Mouse (Mus musculus): ENCODE measurements around the gene Adcy5. TPM values are rescaled to one million over a fixed set of nuclear protein-coding genes. Genes with fewer than 3 reads are reported as not detected.

Gene Adcy5
- total and polyA plus RNA-seq, 3 experiments: 0.05 TPM; not detected in 2

- no peaks in the 10 kb centered on the region; the same call in 1 of the 2 replicates for H3K27me3 ChIP-seq (ENCODE audit: insufficient read depth, low read length)
- no peak for DNase-seq (ENCODE audit: low spot score)
- H3K4me1 ChIP-seq (ENCODE audit: insufficient read depth, low read depth, low read length): no peaks in the 10 kb centered on the region
- H3K4me3 ChIP-seq (ENCODE audit: low read depth, low read length): no peak overlapping the region
- no peak for TF ChIP-seq GATA1 (IDR thresholded peaks at IDR 0.05; ENCODE audit: borderline replicate concordance, low read length)
- no peak for TF ChIP-seq POLR2AphosphoS5 (IDR thresholded peaks at IDR 0.05; ENCODE audit: insufficient replicate concordance, low read depth, low read length)
- TF ChIP-seq GATA2 (IDR thresholded peaks at IDR 0.05; ENCODE audit: borderline replicate concordance, low read depth, low read length): no peak
- no peak for TF ChIP-seq TAL1 (conservative IDR thresholded peaks at IDR 0.05; ENCODE audit: low read depth, low read length)
- TF ChIP-seq CTCF (IDR thresholded peaks at IDR 0.05; ENCODE audit: low read depth, low read length): no peak
- no peak for ATAC-seq (ENCODE audit: extremely low read depth, insufficient number of reproducible peaks, low FRiP score, poor library complexity, severe bottlenecking)
- H3K36me3 ChIP-seq (replicated peaks): no peaks in the 10 kb centered on the region
- H3K9me3 ChIP-seq (replicated peaks): no peaks in the 10 kb centered on the region
These were observed 23.8 kb downstream of the Adcy5 start for GRCm38 (mm10) chr16:35178516-35178915.

GRCm38 (mm10) chr16:35179082-35179481 is 24.4 kb downstream of the Adcy5 start:
- H3K4me3 ChIP-seq (ENCODE audit: low read depth, low read length): no peak overlapping the region
- H3K9me3 ChIP-seq (replicated peaks): no peaks in the 10 kb centered on the region
- no peak for TF ChIP-seq GATA2 (IDR thresholded peaks at IDR 0.05; ENCODE audit: borderline replicate concordance, low read depth, low read length)
- H3K4me1 ChIP-seq (ENCODE audit: insufficient read depth, low read depth, low read length): no peaks in the 10 kb centered on the region
- no peaks in the 10 kb centered on the region for H3K36me3 ChIP-seq (replicated peaks)
- DNase-seq (ENCODE audit: low spot score) (no peak), ATAC-seq (ENCODE audit: extremely low read depth, insufficient number of reproducible peaks, low FRiP score, poor library complexity, severe bottlenecking) (no peak)
- no peaks in the 10 kb centered on the region; the same call in 1 of the 2 replicates for H3K27me3 ChIP-seq (ENCODE audit: insufficient read depth, low read length)

- Histone ChIP-seq H3K9me3 (replicated peaks) (no peaks in the 10 kb centered on the region), H3K4me1 (ENCODE audit: insufficient read depth, low read depth, low read length) (no peaks in the 10 kb centered on the region), H3K36me3 (replicated peaks) (no peaks in the 10 kb centered on the region), H3K4me3 (ENCODE audit: low read depth, low read length) (no peak overlapping the region), H3K27me3 (ENCODE audit: insufficient read depth, low read length) (peaks cover 2% of the 10 kb centered on the region; the same call in 1 of the 2 replicates)
- TF ChIP-seq CTCF (IDR thresholded peaks at IDR 0.05; ENCODE audit: low read depth, low read length) (no peak), TAL1 (conservative IDR thresholded peaks at IDR 0.05; ENCODE audit: low read depth, low read length) (no peak), GATA2 (IDR thresholded peaks at IDR 0.05; ENCODE audit: borderline replicate concordance, low read depth, low read length) (no peak), POLR2AphosphoS5 (IDR thresholded peaks at IDR 0.05; ENCODE audit: insufficient replicate concordance, low read depth, low read length) (no peak), GATA1 (IDR thresholded peaks at IDR 0.05; ENCODE audit: borderline replicate concordance, low read length) (no peak)
- DNase-seq (ENCODE audit: low spot score) (no peak), ATAC-seq (ENCODE audit: extremely low read depth, insufficient number of reproducible peaks, low FRiP score, poor library complexity, severe bottlenecking) (no peak)
These were observed 28.5 kb downstream of the Adcy5 start for GRCm38 (mm10) chr16:35183161-35183560.

GRCm38 (mm10) chr16:35188111-35188510 is 33.4 kb downstream of the Adcy5 start:
- H3K27me3 ChIP-seq (ENCODE audit: insufficient read depth, low read length): peaks cover 7% of the 10 kb centered on the region
- no peaks in the 10 kb centered on the region for H3K4me1 ChIP-seq (ENCODE audit: insufficient read depth, low read depth, low read length)
- DNase-seq (ENCODE audit: low spot score): no peak
- no peak for TF ChIP-seq TAL1 (conservative IDR thresholded peaks at IDR 0.05; ENCODE audit: low read depth, low read length)
- ATAC-seq (ENCODE audit: extremely low read depth, insufficient number of reproducible peaks, low FRiP score, poor library complexity, severe bottlenecking): no peak
- H3K4me3 ChIP-seq (ENCODE audit: low read depth, low read length): no peak overlapping the region
- H3K36me3 ChIP-seq (replicated peaks): no peaks in the 10 kb centered on the region
- H3K9me3 ChIP-seq (replicated peaks): no peaks in the 10 kb centered on the region

GRCm38 (mm10) chr16:35189420-35190141 is 34.9 kb downstream of the Adcy5 start:
- no peaks in the 10 kb centered on the region for H3K4me1 ChIP-seq (ENCODE audit: insufficient read depth, low read depth, low read length)
- H3K27me3 ChIP-seq (ENCODE audit: insufficient read depth, low read length): peaks cover 7% of the 10 kb centered on the region
- H3K9me3 ChIP-seq (replicated peaks): no peaks in the 10 kb centered on the region
- DNase-seq (ENCODE audit: low spot score) (no peak), ATAC-seq (ENCODE audit: extremely low read depth, insufficient number of reproducible peaks, low FRiP score, poor library complexity, severe bottlenecking) (no peak)
- TF ChIP-seq TAL1 (conservative IDR thresholded peaks at IDR 0.05; ENCODE audit: low read depth, low read length) (no peak), POLR2AphosphoS5 (IDR thresholded peaks at IDR 0.05; ENCODE audit: insufficient replicate concordance, low read depth, low read length) (no peak)
- no peaks in the 10 kb centered on the region for H3K36me3 ChIP-seq (replicated peaks)
- H3K4me3 ChIP-seq (ENCODE audit: low read depth, low read length): no peak overlapping the region

- TF ChIP-seq GATA2 (IDR thresholded peaks at IDR 0.05; ENCODE audit: borderline replicate concordance, low read depth, low read length) (no peak), GATA1 (IDR thresholded peaks at IDR 0.05; ENCODE audit: borderline replicate concordance, low read length) (no peak), TAL1 (conservative IDR thresholded peaks at IDR 0.05; ENCODE audit: low read depth, low read length) (no peak), CTCF (IDR thresholded peaks at IDR 0.05; ENCODE audit: low read depth, low read length) (no peak), POLR2AphosphoS5 (IDR thresholded peaks at IDR 0.05; ENCODE audit: insufficient replicate concordance, low read depth, low read length) (no peak)
- Histone ChIP-seq H3K4me3 (ENCODE audit: low read depth, low read length) (no peak overlapping the region), H3K27me3 (ENCODE audit: insufficient read depth, low read length) (peaks cover 5% of the 10 kb centered on the region), H3K36me3 (replicated peaks) (no peaks in the 10 kb centered on the region), H3K4me1 (ENCODE audit: insufficient read depth, low read depth, low read length) (no peaks in the 10 kb centered on the region), H3K9me3 (replicated peaks) (no peaks in the 10 kb centered on the region)
- no peak for ATAC-seq (ENCODE audit: extremely low read depth, insufficient number of reproducible peaks, low FRiP score, poor library complexity, severe bottlenecking)
- DNase-seq (ENCODE audit: low spot score): no peak
These were observed 36.1 kb downstream of the Adcy5 start for GRCm38 (mm10) chr16:35190777-35191176.

GRCm38 (mm10) chr16:35191271-35191670 is 36.6 kb downstream of the Adcy5 start:
- peaks cover 5% of the 10 kb centered on the region for H3K27me3 ChIP-seq (ENCODE audit: insufficient read depth, low read length)
- ATAC-seq (ENCODE audit: extremely low read depth, insufficient number of reproducible peaks, low FRiP score, poor library complexity, severe bottlenecking): no peak
- TF ChIP-seq TAL1 (conservative IDR thresholded peaks at IDR 0.05; ENCODE audit: low read depth, low read length): no peak
- TF ChIP-seq POLR2AphosphoS5 (IDR thresholded peaks at IDR 0.05; ENCODE audit: insufficient replicate concordance, low read depth, low read length): no peak
- no peak for TF ChIP-seq GATA1 (IDR thresholded peaks at IDR 0.05; ENCODE audit: borderline replicate concordance, low read length)
- TF ChIP-seq CTCF (IDR thresholded peaks at IDR 0.05; ENCODE audit: low read depth, low read length): no peak
- TF ChIP-seq GATA2 (IDR thresholded peaks at IDR 0.05; ENCODE audit: borderline replicate concordance, low read depth, low read length): no peak
- no peak for DNase-seq (ENCODE audit: low spot score)
- H3K4me3 ChIP-seq (ENCODE audit: low read depth, low read length): no peak overlapping the region
- H3K9me3 ChIP-seq (replicated peaks): no peaks in the 10 kb centered on the region
- no peaks in the 10 kb centered on the region for H3K36me3 ChIP-seq (replicated peaks)
- H3K4me1 ChIP-seq (ENCODE audit: insufficient read depth, low read depth, low read length): no peaks in the 10 kb centered on the region
